ENCODE assay signal across 8 mouse cellular contexts in the genomic region with DNA sequence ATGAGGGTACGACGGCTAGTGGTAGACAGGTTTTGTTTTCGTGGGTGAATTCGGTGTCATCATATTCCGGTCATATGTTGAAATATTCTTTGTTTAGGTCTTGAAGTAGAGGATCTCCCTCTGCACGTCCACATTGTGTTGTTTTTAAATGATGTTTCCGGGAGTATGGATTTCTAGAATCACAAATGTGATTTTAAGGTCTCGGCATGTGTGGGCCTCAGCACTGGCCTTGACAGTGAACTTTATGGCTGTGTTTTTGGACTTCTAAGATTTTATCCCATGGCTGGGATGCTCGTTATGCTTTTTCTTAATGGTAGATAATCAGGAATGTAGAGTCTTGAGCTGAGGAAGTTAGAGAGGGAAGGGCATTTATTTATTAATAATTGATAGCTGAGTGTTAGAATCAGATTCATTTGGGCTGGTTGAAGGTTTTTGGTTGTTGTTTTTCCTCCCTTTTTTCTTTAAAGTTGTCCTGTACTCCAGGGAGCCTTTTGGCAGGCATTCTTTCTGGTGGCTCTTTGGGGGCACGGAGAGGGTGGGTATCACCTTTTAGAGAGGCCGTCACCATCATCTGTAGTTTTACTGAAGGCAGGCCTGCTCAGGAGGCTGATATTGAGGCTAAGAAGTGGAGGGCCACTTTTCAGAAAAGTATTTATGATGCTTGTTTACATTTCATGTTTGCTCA.
DNase-seq lines count a peak whose midpoint lies in the region; ATAC-seq lines count a peak whose summit lies in the region.

No protein-coding gene starts in this region.

- H3K9me3 ChIP-seq in lung, embryonic 15.5 days = no peaks in the 10 kb centered on the region
- H3K9me3 ChIP-seq in forebrain, embryonic 10.5 days = no peaks in the 10 kb centered on the region
- H3K9me3 ChIP-seq in limb, embryonic 11.5 days (ENCODE audit: control insufficient read depth, low read length) = no peaks in the 10 kb centered on the region
- no peaks in the 10 kb centered on the region for H3K9me3 ChIP-seq in neural tube, embryonic 14.5 days (ENCODE audit: control insufficient read depth, low read length)

- H3K9ac ChIP-seq in lung, embryonic 15.5 days = peak overlapping the region; percentile 92
- peak overlapping the region; percentile 91 for H3K9ac ChIP-seq in limb, embryonic 11.5 days (ENCODE audit: low read length)
- H3K9ac ChIP-seq in neural tube, embryonic 14.5 days (replicated peaks; ENCODE audit: low read depth, low read length) = peak overlapping the region; percentile 89

- no peaks in the 10 kb centered on the region for H3K27me3 ChIP-seq in lung, embryonic 15.5 days
- H3K27me3 ChIP-seq in forebrain, embryonic 10.5 days (ENCODE audit: poor library complexity, severe bottlenecking) = no peaks in the 10 kb centered on the region
- H3K27me3 ChIP-seq in limb, embryonic 11.5 days (ENCODE audit: control insufficient read depth, insufficient read depth, low read length) = no peaks in the 10 kb centered on the region
- no peaks in the 10 kb centered on the region for H3K27me3 ChIP-seq in neural tube, embryonic 14.5 days (ENCODE audit: control insufficient read depth, insufficient read depth, low read length)

- H3K4me2 ChIP-seq in lung, embryonic 15.5 days = peak overlapping the region; percentile 89
- peak overlapping the region; percentile 81 for H3K4me2 ChIP-seq in limb, embryonic 11.5 days (ENCODE audit: low read depth, severe bottlenecking)
- peak overlapping the region; percentile 94 for H3K4me2 ChIP-seq in neural tube, embryonic 14.5 days (ENCODE audit: low read depth, low read length)

- H3K4me1 ChIP-seq in lung, embryonic 15.5 days = peaks cover 28% of the 10 kb centered on the region
- peaks cover 57% of the 10 kb centered on the region for H3K4me1 ChIP-seq in forebrain, embryonic 10.5 days
- H3K4me1 ChIP-seq in limb, embryonic 11.5 days (ENCODE audit: control insufficient read depth, insufficient read depth, low read length) = 0 out of 2 replicates have a peak, but pooled peaks cover 3% of the 10 kb centered on the region
- H3K4me1 ChIP-seq in neural tube, embryonic 14.5 days (ENCODE audit: control insufficient read depth, insufficient read depth, low read length) = peaks cover 27% of the 10 kb centered on the region

- no peak for DNase-seq in lung, postnatal 25 days (ENCODE audit: low spot score)
- DNase-seq in forebrain, embryonic 10.5 days (ENCODE audit: extremely low spot score, low spot score) = no peak
- DNase-seq in limb, embryonic 11.5 days (ENCODE audit: low spot score) = no peak
- DNase-seq in thymus, adult 18-20 months = no peak
- no peak for DNase-seq in cerebellum, postnatal 25 days

- peak overlapping the region; percentile 92 for H3K4me3 ChIP-seq in lung, embryonic 15.5 days
- peak overlapping the region; percentile 79 for H3K4me3 ChIP-seq in forebrain, embryonic 10.5 days
- H3K4me3 ChIP-seq in limb, embryonic 11.5 days (ENCODE audit: low read depth, low read length) = peak overlapping the region; percentile 72
- peak overlapping the region; percentile 77 for H3K4me3 ChIP-seq in neural tube, embryonic 14.5 days (ENCODE audit: low read depth, low read length)

- ATAC-seq in lung, embryonic 15.5 days (ENCODE audit: borderline replicate concordance, extremely low read depth, low FRiP score, low TSS enrichment) = no peak
- ATAC-seq in limb, embryonic 11.5 days (ENCODE audit: insufficient number of reproducible peaks, low FRiP score, low TSS enrichment, low read depth) = no peak
- ATAC-seq in neural tube, embryonic 14.5 days (ENCODE audit: low read depth) = no peak
- no peak for ATAC-seq in frontal cortex, adult (ENCODE audit: low TSS enrichment)

- 8% methylated on average over 11 of the region's 11 CpGs for WGBS in lung, embryonic 15.5 days
- 17% methylated on average over 11 of the region's 11 CpGs for WGBS in forebrain, embryonic 10.5 days
- WGBS in limb, embryonic 11.5 days = 14% methylated on average over 11 of the region's 11 CpGs
- WGBS in neural tube, embryonic 14.5 days = 5% methylated on average over 11 of the region's 11 CpGs

- H3K27ac ChIP-seq in lung, embryonic 15.5 days = peak overlapping the region; percentile 100
- peak overlapping the region; percentile 99 for H3K27ac ChIP-seq in forebrain, embryonic 10.5 days
- peak overlapping the region; percentile 99 for H3K27ac ChIP-seq in limb, embryonic 11.5 days (replicated peaks; ENCODE audit: low read depth, low read length)
- peak overlapping the region; percentile 99 for H3K27ac ChIP-seq in neural tube, embryonic 14.5 days (ENCODE audit: low read depth, low read length)

- no peaks in the 10 kb centered on the region for H3K36me3 ChIP-seq in lung, embryonic 15.5 days
- no peaks in the 10 kb centered on the region for H3K36me3 ChIP-seq in forebrain, embryonic 10.5 days (replicated peaks)
- no peaks in the 10 kb centered on the region for H3K36me3 ChIP-seq in limb, embryonic 11.5 days (ENCODE audit: control insufficient read depth, insufficient read depth, low read length)
- no peaks in the 10 kb centered on the region for H3K36me3 ChIP-seq in neural tube, embryonic 14.5 days (ENCODE audit: control insufficient read depth, insufficient read depth, low read length)
